Mouse (Mus musculus): ENCODE measurements around the gene Rnf13.

GRCm38 (mm10) chr3:57836911-57837310 is 101.0 kb downstream of the Rnf13 start:
- TF ChIP-seq CTCF (IDR thresholded peaks at IDR 0.05; ENCODE audit: low read depth) (no peak), EP300 (optimal IDR thresholded peaks at IDR 0.05) (no peak)
